Mouse (Mus musculus) embryo, embryonic 11.5 days (tissue): ENCODE measurements around the gene Wdr27.

Source experiments
- DNase-seq: peaks from one replicate; pipeline ENCODE4 v3.0.0-alpha.2; 2012; ENCODE audit warnings: low read depth, low spot score

Wdr27 gene

GRCm38 (mm10) chr17:14826715-14827295, 116.2 kb downstream of the Wdr27 start:
- DNase-seq, result no peak

- DNase-seq, result no peak
Observed at GRCm38 (mm10) chr17:14824938-14825337, 118.0 kb downstream of the Wdr27 start.

- no peak for DNase-seq
Observed at GRCm38 (mm10) chr17:14817975-14818374, 125.0 kb downstream of the Wdr27 start.

GRCm38 (mm10) chr17:14816107-14816506, 126.9 kb downstream of the Wdr27 start:
- DNase-seq, result no peak

- no peak for DNase-seq
Observed at GRCm38 (mm10) chr17:14815304-14815703, 127.7 kb downstream of the Wdr27 start.

DNA sequence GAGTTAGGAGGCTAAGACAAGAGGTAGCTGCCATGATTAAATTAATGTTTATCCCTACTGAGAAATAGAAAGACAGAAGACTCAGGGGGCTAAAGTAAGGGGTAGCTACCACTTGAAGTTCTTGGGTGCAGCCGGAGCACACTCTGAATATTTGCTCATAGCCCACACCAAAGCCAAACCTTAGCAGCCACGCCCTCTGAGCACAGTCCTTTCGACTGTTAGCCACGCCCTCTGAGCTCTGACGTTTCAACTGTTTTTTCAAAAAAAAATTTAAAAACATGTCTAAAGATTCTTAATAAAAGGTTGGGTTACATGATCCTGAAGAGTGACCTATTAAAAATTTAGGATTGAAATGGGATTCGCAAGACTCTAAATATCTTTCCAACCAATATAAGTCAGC, 130.3 kb downstream of the Wdr27 start:
- DNase-seq, result no peak

- no peak for DNase-seq
Observed at GRCm38 (mm10) chr17:14812033-14812432, 130.9 kb downstream of the Wdr27 start.

- no peak for DNase-seq
Observed at GRCm38 (mm10) chr17:14806808-14807207, 136.2 kb downstream of the Wdr27 start.

DNA sequence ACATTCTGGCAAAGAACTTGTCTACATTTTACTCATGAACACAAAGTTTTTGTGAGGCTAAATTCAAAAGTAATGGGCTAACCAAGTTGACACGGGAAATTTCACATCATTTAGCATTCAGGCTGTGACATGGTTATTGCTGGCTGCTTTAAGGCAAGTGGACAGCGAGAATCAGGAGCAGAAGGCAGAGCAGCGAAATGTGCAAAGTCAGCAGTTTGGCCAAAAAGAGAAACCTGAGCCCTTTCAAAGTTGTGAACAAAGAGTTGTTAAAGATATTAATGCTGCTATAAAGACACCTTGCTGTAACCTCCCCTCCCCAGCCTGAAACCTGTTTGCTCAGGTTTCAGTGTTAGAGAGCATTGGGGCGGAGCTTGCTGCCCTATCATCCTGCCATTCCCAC, 143.7 kb downstream of the Wdr27 start:
- DNase-seq, result no peak

DNA sequence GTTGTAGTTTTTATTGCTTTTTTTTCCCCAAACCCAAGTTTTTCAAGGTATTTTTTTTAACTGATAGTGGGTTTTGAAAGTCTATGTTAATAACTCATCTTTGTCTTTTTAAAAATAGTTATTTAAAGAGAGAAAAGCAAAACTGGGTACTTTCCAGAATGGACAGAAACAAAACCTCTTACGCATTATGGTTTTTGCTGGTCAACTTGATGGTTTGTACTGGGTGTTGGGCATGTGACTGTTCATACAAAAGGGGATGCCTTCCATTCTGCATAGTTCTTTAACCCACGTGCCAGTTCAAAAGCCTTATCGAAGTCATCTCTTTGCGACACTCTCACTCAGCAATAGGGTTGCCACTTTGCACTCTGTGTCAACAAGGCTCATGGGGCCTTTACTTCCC, 147.9 kb downstream of the Wdr27 start:
- no peak for DNase-seq

DNA sequence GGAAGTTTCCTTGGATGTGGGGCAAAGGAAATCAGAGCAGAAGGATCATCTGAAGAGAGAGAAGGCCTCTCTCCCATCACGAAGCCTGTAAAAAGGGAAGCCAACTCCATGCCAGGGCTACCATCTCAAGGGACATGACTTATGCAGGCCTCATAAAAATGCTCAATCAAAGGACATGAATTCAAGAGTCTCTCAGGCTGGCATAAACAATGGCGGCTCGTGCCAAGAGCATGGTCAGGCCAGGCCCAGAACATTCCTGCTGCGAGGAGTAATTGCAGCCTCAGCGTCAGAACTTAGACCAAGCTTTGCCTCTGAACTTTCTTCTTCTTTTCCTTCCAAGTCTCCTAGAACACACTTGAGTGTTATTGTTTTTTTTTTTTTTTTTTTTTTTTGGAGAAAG, 163.6 kb downstream of the Wdr27 start:
- DNase-seq, result no peak

- DNase-seq, result no peak
Observed at GRCm38 (mm10) chr17:14771339-14771738, 171.6 kb downstream of the Wdr27 start.

DNA sequence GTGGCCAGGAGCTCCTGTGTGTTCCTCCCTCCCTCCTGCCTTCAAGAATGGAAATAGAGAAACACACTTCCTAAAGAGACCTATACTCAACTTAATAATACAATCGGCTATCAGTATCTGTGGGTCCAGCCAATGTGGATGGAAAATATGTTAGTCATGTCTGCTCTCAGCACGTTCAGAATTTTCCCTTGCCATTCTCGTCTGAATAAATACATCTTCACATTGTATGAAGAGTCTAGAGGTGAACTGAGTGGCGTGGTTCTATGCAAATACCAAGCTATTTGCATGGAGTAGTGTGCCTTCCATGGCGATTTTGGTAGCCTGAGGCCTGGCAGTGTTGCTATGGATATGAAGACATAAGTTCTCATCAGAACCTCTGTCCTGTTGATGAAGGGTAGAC, 172.6 kb downstream of the Wdr27 start:
- no peak for DNase-seq
